Mouse (Mus musculus) megakaryocyte progenitor cell, adult 5-6 weeks (primary cell): ENCODE results near the gene Gm14147. TPM values are rescaled to one million over a fixed set of nuclear protein-coding genes. Genes with fewer than 3 reads are reported as not detected.
"Not testable (repeated sequence)": the region's sequence is repeated elsewhere in the genome, so short reads cannot be mapped to it uniquely, and the experiment has no call there.

Experiments
- ATAC-seq: replicated peaks from 2 replicates; pipeline ENCODE4 v1.8.0; 2016; ENCODE audit warnings: mild to moderate bottlenecking, moderate TSS enrichment, inconsistent platforms; ENCODE audit not compliant: poor library complexity
- total RNA-seq, 2 experiments: library from RNA; stranded (forward) in 1 of 2; stranded (reverse) in 1 of 2; fragments of 157-497, 149-512 nt in 1 of 2; fragments of 200-1000 nt in 1 of 2; gene quantifications; 2 replicates each; pipeline versions ENCODE4 v1.2.3 to v1.2.4; 2015 to 2017

Gm14147 gene
- total RNA-seq (2015) (not detected in 2 replicates), total RNA-seq (2017) (not detected in 2 replicates)

GRCm38 (mm10) chr2:151097945-151098344 is at the start of gene Gm14147:
Gm14147 (plus strand) TSS chr2:151098245.
- ATAC-seq = not testable (repeated sequence)

- no peak for ATAC-seq
Measured at GRCm38 (mm10) chr2:151056637-151057036, 41.4 kb upstream of the Gm14147 start.

- not testable (repeated sequence) for ATAC-seq
Measured at GRCm38 (mm10) chr2:151092250-151092649, 5.8 kb upstream of the Gm14147 start, which contains the start of gene Gm14151. Gm14151 (minus strand) TSS chr2:151092350.

Other genes starting within 250 kb of the Gm14147 start
- 27.3 and 30.5 TPM in 2 replicates for gene Abhd12, start 193.5 kb upstream of the Gm14147 start, total RNA-seq (2015)
- gene Abhd12, start 193.5 kb upstream of the Gm14147 start, total RNA-seq (2017) = 27.2 and 56.0 TPM in 2 replicates
- 82.0 and 95.8 TPM in 2 replicates for gene Gins1, start 192.8 kb upstream of the Gm14147 start, total RNA-seq (2015)
- gene Gins1, start 192.8 kb upstream of the Gm14147 start, total RNA-seq (2017) = 126 and 140 TPM in 2 replicates
- 0.46 and 0.84 TPM in 2 replicates for gene Ninl, start 58.9 kb upstream of the Gm14147 start, total RNA-seq (2015)
- gene Ninl, start 58.9 kb upstream of the Gm14147 start, total RNA-seq (2017) = 1.2 and 1.5 TPM in 2 replicates
- 22.7 and 38.8 TPM in 2 replicates for gene Nanp, start 58.8 kb upstream of the Gm14147 start, total RNA-seq (2015)
- gene Nanp, start 58.8 kb upstream of the Gm14147 start, total RNA-seq (2017) = 19.3 and 22.5 TPM in 2 replicates
- gene Gm14151, start 5.9 kb upstream of the Gm14147 start, total RNA-seq (2015) = not detected in 2 replicates
- not detected in 2 replicates for gene Gm14151, start 5.9 kb upstream of the Gm14147 start, total RNA-seq (2017)